Mouse (Mus musculus) adrenal gland, adult (tissue): ENCODE data around the gene Csf3r.

ENCODE experiments used
- DNase-seq, 2 experiments: peaks; one replicate each; pipeline ENCODE4 v3.0.0; 2022 to 2023; ENCODE audit warnings: low spot score in 1 of 2; ENCODE audit not compliant: inconsistent age in 2 of 2

Gene Csf3r

GRCm38 (mm10) chr4:126057207-126058133 is 33.1 kb downstream of the Csf3r start:
- DNase-seq: no peak

- DNase-seq: peak; percentile 91 to 96
Measured at GRCm38 (mm10) chr4:126058134-126058996, 34.0 kb downstream of the Csf3r start, which contains the start of gene Oscp1. TSS of gene Oscp1 (plus strand) at chr4:126058565.

GRCm38 (mm10) chr4:126058997-126059362 is 34.6 kb downstream of the Csf3r start:
- DNase-seq: no peak

GRCm38 (mm10) chr4:126062856-126063255 is 38.5 kb downstream of the Csf3r start:
- DNase-seq: peak in 1 of 2 experiments; percentile 51

- DNase-seq: peak in 1 of 2 experiments; percentile 58
Measured at GRCm38 (mm10) chr4:126065241-126065640, 40.9 kb downstream of the Csf3r start.

GRCm38 (mm10) chr4:126067401-126068077 is 43.2 kb downstream of the Csf3r start:
- DNase-seq: peak in 1 of 2 experiments; percentile 63

- DNase-seq: no peak
Measured at GRCm38 (mm10) chr4:126068842-126069241, 44.5 kb downstream of the Csf3r start.

GRCm38 (mm10) chr4:126077833-126078232 is 53.5 kb downstream of the Csf3r start:
- no peak for DNase-seq

- DNase-seq: peak in 1 of 2 experiments; percentile 76
Measured at GRCm38 (mm10) chr4:126079266-126079665, 54.9 kb downstream of the Csf3r start.

GRCm38 (mm10) chr4:126081601-126082000 is 57.3 kb downstream of the Csf3r start:
- DNase-seq: no peak

GRCm38 (mm10) chr4:126083021-126083420 is 58.7 kb downstream of the Csf3r start:
- no peak for DNase-seq

- DNase-seq: no peak
Measured at GRCm38 (mm10) chr4:126084382-126084781, 60.0 kb downstream of the Csf3r start.

GRCm38 (mm10) chr4:126085996-126086576 is 61.7 kb downstream of the Csf3r start:
- peak; percentile 81 to 93 for DNase-seq

- peak in 1 of 2 experiments; percentile 38 for DNase-seq
Measured at GRCm38 (mm10) chr4:126090101-126090847, 65.9 kb downstream of the Csf3r start.

GRCm38 (mm10) chr4:126090848-126091124 is 66.4 kb downstream of the Csf3r start:
- no peak for DNase-seq

GRCm38 (mm10) chr4:126091873-126092272 is 67.5 kb downstream of the Csf3r start:
- DNase-seq: no peak
